Mouse (Mus musculus) hindbrain, postnatal 0 days (tissue): Measurements from ENCODE around the gene Usp7. TPM values are rescaled to one million over a fixed set of nuclear protein-coding genes. Genes with fewer than 3 reads are reported as not detected.

Experiments
- ATAC-seq: fragments of 200-750 bp; cut with Nextera tagmentation; 2 replicates; pipeline ENCODE4 v1.8.0; 2017; ENCODE audit warnings: mild to moderate bottlenecking, moderate TSS enrichment, moderate library complexity
- DNase-seq: peaks from one replicate; pipeline ENCODE4 v3.0.0-alpha.2; 2015; ENCODE audit warnings: low spot score
- H3K27ac ChIP-seq: fragments of 300-500 bp; sonication (generic); 2 replicates; pipeline ENCODE4 v1.5.1; 2014; ENCODE audit warnings: mild to moderate bottlenecking
- H3K27me3 ChIP-seq: fragments of 300-500 bp; sonication (generic); 2 replicates; pipeline ENCODE4 v1.6.1; 2014; ENCODE audit warnings: low read length, mixed read lengths; ENCODE audit not compliant: insufficient read depth
- H3K36me3 ChIP-seq: fragments of 300-500 bp; sonication (generic); 2 replicates; pipeline ENCODE4 v1.6.1; 2014; ENCODE audit warnings: low read length, mixed read lengths; ENCODE audit not compliant: insufficient read depth
- H3K4me1 ChIP-seq: fragments of 300-500 bp; sonication (generic); 2 replicates; pipeline ENCODE4 v1.6.1; 2014; ENCODE audit warnings: antibody characterized with exemption, low read length, mixed read lengths; ENCODE audit not compliant: insufficient read depth
- H3K4me2 ChIP-seq: fragments of 300-500 bp; sonication (generic); 2 replicates; pipeline ENCODE4 v1.6.1; 2014; ENCODE audit warnings: low read depth, mild to moderate bottlenecking, low read length, moderate library complexity, mixed read lengths
- H3K4me3 ChIP-seq: fragments of 300-500 bp; sonication (generic); 2 replicates; pipeline ENCODE4 v1.5.1; 2014; ENCODE audit warnings: low read length
- H3K9ac ChIP-seq: fragments of 300-500 bp; sonication (generic); replicated peaks from 2 replicates; pipeline ENCODE4 v1.6.1; 2014; ENCODE audit warnings: mild to moderate bottlenecking, low read length, moderate library complexity, mixed read lengths
- H3K9me3 ChIP-seq: fragments of 300-500 bp; sonication (generic); 2 replicates; pipeline ENCODE4 v1.6.1; 2016; ENCODE audit warnings: low read length, mixed read lengths
- CTCF ChIP-seq: IDR thresholded peaks from 2 replicates; pipeline ENCODE4 v1.5.1; 2016; ENCODE audit warnings: antibody characterized with exemption, control low read depth, low read depth
- WGBS: fragments of 180-500 bp; shearing (Covaris S2); extraction: QIAGEN DNeasy Blood & Tissue Kit; methylation state at CpG from one replicate; pipeline ENCODE4 v1.1.7; 2014; 5-methylcytosine and 5-hydroxymethylcytosine counted together
- polyA plus RNA-seq: library from polyadenylated mRNA; unstranded; fragments of >200 nt; fragmentation: Nextera tagmentation; extraction: Ambion mirVana; gene quantifications from 2 replicates; pipeline ENCODE4 v1.2.1, GENCODE M21; 2015
- total RNA-seq: library from RNA; depleted of rRNA; stranded (reverse); fragments of >200 nt; gene quantifications from 2 replicates; pipeline ENCODE4 v1.2.3, GENCODE M21; 2014

The Usp7 gene
- total and polyA plus RNA-seq, 2 experiments from 2014 or later, result 18.9 to 83.7 TPM

DNA sequence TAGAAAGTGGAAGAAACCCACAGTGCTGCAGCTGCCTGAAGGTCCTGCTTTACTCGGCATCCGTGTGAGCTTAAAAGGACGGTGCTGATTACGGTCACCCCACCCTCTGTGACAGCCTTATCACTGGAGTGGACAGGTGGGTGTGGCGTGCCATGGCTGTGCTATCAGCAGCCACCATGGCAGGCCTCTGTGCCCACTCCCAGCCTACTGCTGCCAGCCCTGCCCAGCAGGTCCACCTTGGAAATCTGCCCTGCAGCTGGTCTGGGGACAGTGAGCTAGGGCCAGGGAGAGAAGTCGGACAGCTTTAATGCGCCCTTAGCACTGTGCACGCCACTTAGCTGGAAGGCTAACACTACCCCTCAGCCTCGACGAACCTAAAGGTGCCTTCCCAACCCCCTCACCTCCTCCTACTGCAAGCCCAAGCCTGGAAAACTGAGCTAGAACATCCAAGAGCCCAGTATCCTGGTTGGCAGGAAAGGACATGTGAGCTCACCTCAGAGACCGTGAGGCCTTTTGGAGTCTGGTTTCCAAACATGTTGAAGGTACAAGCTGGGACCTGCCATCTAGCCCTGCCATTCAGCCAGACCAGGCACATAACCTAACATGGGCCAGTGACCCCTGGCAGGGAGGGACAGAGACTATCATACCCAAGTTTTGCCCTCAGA, 105.1 kb downstream of the Usp7 start:
- H3K4me1 ChIP-seq, result no peaks in the 10 kb centered on the region
- no peaks in the 10 kb centered on the region for H3K27me3 ChIP-seq
- H3K9me3 ChIP-seq, result no peaks in the 10 kb centered on the region
- no peak overlapping the region for H3K4me2 ChIP-seq
- DNase-seq, result no peak
- H3K4me3 ChIP-seq, result no peak overlapping the region
- peaks cover 23% of the 10 kb centered on the region for H3K36me3 ChIP-seq
- H3K9ac ChIP-seq, result no peak overlapping the region
- H3K27ac ChIP-seq, result 0 out of 2 replicates have a peak overlapping the region, but pooled peaks have one; percentile 27
- 64% methylated on average over 11 of the region's 11 CpGs for WGBS
- ATAC-seq, result peak; percentile 24; the same call in 1 of the 2 replicates
- no peak for TF ChIP-seq CTCF

GRCm38 (mm10) chr16:8686121-8686870, 105.8 kb downstream of the Usp7 start:
- no peak overlapping the region for H3K4me2 ChIP-seq
- H3K9me3 ChIP-seq, result no peaks in the 10 kb centered on the region
- peak; percentile 65 for ATAC-seq
- DNase-seq, result peak; percentile 86
- peak; percentile 96 for TF ChIP-seq CTCF
- H3K4me3 ChIP-seq, result no peak overlapping the region
- peak overlapping the region; percentile 27; the same call in 1 of the 2 replicates for H3K27ac ChIP-seq
- no peaks in the 10 kb centered on the region for H3K4me1 ChIP-seq
- no peak overlapping the region for H3K9ac ChIP-seq
- 49% methylated on average over 7 of the region's 7 CpGs for WGBS
- H3K27me3 ChIP-seq, result no peaks in the 10 kb centered on the region
- H3K36me3 ChIP-seq, result peaks cover 16% of the 10 kb centered on the region

DNA sequence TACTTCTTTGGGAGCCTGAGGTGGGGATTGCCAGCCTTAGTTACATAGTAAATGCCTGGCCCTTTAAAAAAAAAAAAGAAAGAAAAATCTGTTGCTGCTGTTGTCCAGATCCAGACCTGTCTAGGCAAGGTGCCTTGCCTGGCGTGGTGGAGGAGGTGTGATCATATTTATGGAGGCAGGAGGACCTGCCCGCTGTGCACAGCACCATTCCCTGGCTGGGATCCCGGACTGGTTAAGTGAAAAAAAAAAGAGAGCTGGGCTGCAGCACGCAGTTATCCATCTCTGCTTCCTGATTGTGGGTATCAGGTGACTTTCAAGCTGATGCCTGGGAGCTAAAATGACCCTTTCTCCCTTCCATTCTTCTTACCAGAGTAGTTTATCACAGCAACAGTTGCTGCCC, 107.0 kb downstream of the Usp7 start:
- Histone ChIP-seq H3K27me3 (no peaks in the 10 kb centered on the region), H3K4me1 (no peaks in the 10 kb centered on the region), H3K4me3 (no peak overlapping the region), H3K9ac (no peak overlapping the region), H3K9me3 (no peaks in the 10 kb centered on the region), H3K36me3 (peaks cover 9% of the 10 kb centered on the region), H3K4me2 (no peak overlapping the region), H3K27ac (no peak overlapping the region)
- ATAC-seq (no peak), DNase-seq (no peak)
- WGBS, result 61% methylated on average over 4 of the region's 4 CpGs
- no peak for TF ChIP-seq CTCF

GRCm38 (mm10) chr16:8680470-8680869, 111.6 kb downstream of the Usp7 start, which contains the start of gene Gm5767:
TSS of gene Gm5767 (plus strand) at chr16:8680770.
- H3K36me3 ChIP-seq, result peaks cover 4% of the 10 kb centered on the region; the same call in 1 of the 2 replicates
- H3K27ac ChIP-seq, result no peak within 1 kb of the TSS
- WGBS, result 86% methylated on average over 5 of the region's 5 CpGs
- H3K9me3 ChIP-seq, result no peaks in the 10 kb centered on the region
- no peak for DNase-seq
- H3K27me3 ChIP-seq, result no peaks in the 10 kb centered on the region
- H3K4me2 ChIP-seq, result no peak within 1 kb of the TSS
- H3K4me1 ChIP-seq, result no peaks in the 10 kb centered on the region
- ATAC-seq, result no peak
- no peak for TF ChIP-seq CTCF
- H3K4me3 ChIP-seq, result no peak within 1 kb of the TSS
- H3K9ac ChIP-seq, result no peak within 1 kb of the TSS

DNA sequence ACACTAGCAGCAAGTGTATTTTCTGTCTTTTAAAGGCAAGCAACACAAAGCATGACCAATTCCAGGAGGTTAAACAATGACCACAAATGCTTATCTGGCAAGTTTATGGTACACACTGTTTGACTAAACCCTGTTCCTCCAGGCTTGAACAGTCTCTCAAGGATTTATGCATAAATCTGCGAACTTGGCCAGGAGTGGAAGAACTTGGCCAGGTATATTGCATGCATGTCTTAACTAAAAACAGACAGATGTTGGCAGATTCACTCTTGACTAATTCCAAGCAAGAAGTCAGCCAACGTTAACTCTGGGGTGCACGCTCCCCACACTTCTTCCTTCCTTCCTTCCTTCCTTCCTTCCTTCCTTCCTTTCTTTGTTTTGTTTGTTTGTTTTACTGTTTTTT, 112.3 kb downstream of the Usp7 start:
- 81% methylated on average over 3 of the region's 3 CpGs for WGBS
- Histone ChIP-seq H3K4me2 (no peak overlapping the region), H3K4me1 (no peaks in the 10 kb centered on the region), H3K36me3 (peaks cover 4% of the 10 kb centered on the region; the same call in 1 of the 2 replicates), H3K9ac (no peak overlapping the region), H3K4me3 (no peak overlapping the region), H3K9me3 (no peaks in the 10 kb centered on the region), H3K27me3 (no peaks in the 10 kb centered on the region), H3K27ac (no peak overlapping the region)
- DNase-seq, result no peak
- no peak for TF ChIP-seq CTCF
- no peak for ATAC-seq

GRCm38 (mm10) chr16:8678676-8679075, 113.4 kb downstream of the Usp7 start:
- Histone ChIP-seq H3K9me3 (no peaks in the 10 kb centered on the region), H3K4me2 (no peak overlapping the region), H3K4me3 (no peak overlapping the region), H3K27me3 (no peaks in the 10 kb centered on the region), H3K36me3 (peaks cover under 1% of the 10 kb centered on the region; the same call in 1 of the 2 replicates), H3K4me1 (no peaks in the 10 kb centered on the region), H3K27ac (no peak overlapping the region), H3K9ac (no peak overlapping the region)
- ATAC-seq (no peak), DNase-seq (no peak)
- WGBS, result 73% methylated on average over 4 of the region's 4 CpGs
- no peak for TF ChIP-seq CTCF

DNA sequence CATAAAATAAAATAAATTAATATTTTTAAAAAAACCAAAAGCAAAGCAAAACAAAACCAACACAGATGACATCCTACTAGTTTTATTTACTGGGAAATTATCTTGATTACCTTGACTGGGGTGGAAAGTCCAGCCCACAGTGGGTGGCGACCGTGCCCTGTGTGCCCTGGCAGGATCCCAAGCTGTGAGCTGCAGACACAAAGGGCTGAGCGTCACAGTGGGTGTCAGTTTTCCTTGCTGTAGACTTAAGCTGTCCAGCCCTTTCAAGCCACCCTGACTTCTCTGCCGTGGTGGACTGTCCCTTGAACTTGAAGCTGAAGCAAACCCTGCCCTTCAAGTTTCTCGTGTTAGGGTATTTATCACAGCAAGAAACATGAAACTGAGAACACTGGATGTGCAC, 114.1 kb downstream of the Usp7 start:
- no peak for DNase-seq
- 40% methylated on average over 5 of the region's 5 CpGs for WGBS
- TF ChIP-seq CTCF, result no peak

More for the DNA sequence above, 114.1 kb downstream of the Usp7 start:
- no peak for ATAC-seq
- Histone ChIP-seq H3K9me3 (no peaks in the 10 kb centered on the region), H3K27ac (no peak overlapping the region), H3K4me3 (no peak overlapping the region), H3K4me2 (no peak overlapping the region), H3K36me3 (no peaks in the 10 kb centered on the region; the same call in 1 of the 2 replicates), H3K27me3 (no peaks in the 10 kb centered on the region), H3K9ac (no peak overlapping the region), H3K4me1 (no peaks in the 10 kb centered on the region)
